Mouse (Mus musculus) midbrain, embryonic 15.5 days (tissue): ENCODE measurements around the gene Gnb4. TPM values are rescaled to one million over a fixed set of nuclear protein-coding genes. Genes with fewer than 3 reads are reported as not detected.

ENCODE experiments used
- ATAC-seq: fragments of 200-750 bp; cut with Nextera tagmentation; replicated peaks from 2 replicates; pipeline ENCODE4 v1.8.0; 2017; ENCODE audit warnings: moderate TSS enrichment
- H3K27ac ChIP-seq: fragments of 300-500 bp; sonication (generic); 2 replicates; pipeline ENCODE4 v1.5.1; 2015; ENCODE audit warnings: mild to moderate bottlenecking, inconsistent platforms
- H3K27me3 ChIP-seq: fragments of 300-500 bp; sonication (generic); replicated peaks from 2 replicates; pipeline ENCODE4 v1.6.1; 2015; ENCODE audit warnings: inconsistent platforms
- H3K36me3 ChIP-seq: fragments of 300-500 bp; sonication (generic); replicated peaks from 2 replicates; pipeline ENCODE4 v1.6.1; 2015; ENCODE audit warnings: inconsistent platforms
- H3K4me1 ChIP-seq: fragments of 300-500 bp; sonication (generic); 2 replicates; pipeline ENCODE4 v1.6.1; 2015; ENCODE audit warnings: inconsistent platforms
- H3K4me2 ChIP-seq: fragments of 300-500 bp; sonication (generic); 2 replicates; pipeline ENCODE4 v1.6.1; 2015; ENCODE audit warnings: inconsistent platforms, mild to moderate bottlenecking, moderate library complexity
- H3K4me3 ChIP-seq: fragments of 300-500 bp; sonication (generic); 2 replicates; pipeline ENCODE4 v1.5.1; 2015; ENCODE audit warnings: mild to moderate bottlenecking, inconsistent platforms
- H3K9ac ChIP-seq: fragments of 300-500 bp; sonication (generic); 2 replicates; pipeline ENCODE4 v1.6.1; 2015; ENCODE audit warnings: mild to moderate bottlenecking, inconsistent platforms
- H3K9me3 ChIP-seq: fragments of 300-500 bp; sonication (generic); 2 replicates; pipeline ENCODE4 v1.6.1; 2016; ENCODE audit warnings: inconsistent platforms
- WGBS: fragments of 180-500 bp; shearing (Covaris S2); methylation state at CpG from one replicate; pipeline ENCODE4 v1.1.7; 2015; ENCODE audit warnings: mixed read lengths; 5-methylcytosine and 5-hydroxymethylcytosine counted together
- polyA plus RNA-seq: library from polyadenylated mRNA; unstranded; fragments of >200 nt; fragmentation: Nextera tagmentation; extraction: Ambion mirVana; gene quantifications from 2 replicates; pipeline ENCODE4 v1.2.1, GENCODE M21; 2015

Gnb4 gene
- polyA plus RNA-seq: 86.4 and 90.4 TPM in 2 replicates

- Histone ChIP-seq H3K27ac (peak within 1 kb of the TSS; percentile 77), H3K9me3 (no peaks in the 10 kb centered on the region), H3K4me2 (peak within 1 kb of the TSS; percentile 56), H3K4me1 (peaks cover 10% of the 10 kb centered on the region), H3K9ac (peak within 1 kb of the TSS; percentile 65), H3K4me3 (peak within 1 kb of the TSS; percentile 71), H3K36me3 (no peaks in the 10 kb centered on the region), H3K27me3 (no peaks in the 10 kb centered on the region)
- ATAC-seq: peak; percentile 94
- WGBS: under 1% methylated on average over 50 of the region's 83 CpGs
These were observed at the start of gene Gnb4 for GRCm38 (mm10) chr3:32616331-32617052. Gene Gnb4 (minus strand): TSS chr3:32616585.

DNA sequence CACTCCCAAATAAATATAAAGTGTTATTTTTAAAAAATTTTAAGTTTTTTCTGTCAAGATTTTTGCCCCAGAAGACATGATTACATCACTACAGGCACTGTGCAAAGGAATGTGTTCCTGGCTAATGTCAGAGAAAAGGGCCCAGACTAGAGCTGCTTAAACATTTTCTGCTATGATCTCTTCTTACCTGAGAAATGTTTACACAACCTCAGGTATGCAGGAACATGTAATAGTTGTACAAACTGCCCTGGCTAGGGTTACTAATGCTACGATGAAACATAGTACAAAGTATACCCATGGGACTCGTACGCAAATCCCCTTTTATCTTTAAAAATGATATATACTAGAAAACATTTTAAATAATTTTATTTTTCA, 45.2 kb upstream of the Gnb4 start:
- Histone ChIP-seq H3K27me3 (no peaks in the 10 kb centered on the region), H3K4me2 (no peak overlapping the region), H3K4me1 (no peaks in the 10 kb centered on the region), H3K4me3 (no peak overlapping the region), H3K27ac (no peak overlapping the region), H3K36me3 (no peaks in the 10 kb centered on the region), H3K9ac (no peak overlapping the region), H3K9me3 (no peaks in the 10 kb centered on the region)
- WGBS: 95% methylated on average over 3 of the region's 3 CpGs
- no peak for ATAC-seq

GRCm38 (mm10) chr3:32660831-32661555, 44.6 kb upstream of the Gnb4 start:
- H3K27me3 ChIP-seq: no peaks in the 10 kb centered on the region
- no peaks in the 10 kb centered on the region for H3K9me3 ChIP-seq
- 76% methylated on average over 8 of the region's 8 CpGs for WGBS
- no peak overlapping the region for H3K4me2 ChIP-seq
- ATAC-seq: no peak
- H3K4me3 ChIP-seq: no peak overlapping the region
- H3K36me3 ChIP-seq: no peaks in the 10 kb centered on the region
- no peaks in the 10 kb centered on the region for H3K4me1 ChIP-seq
- H3K9ac ChIP-seq: no peak overlapping the region
- no peak overlapping the region for H3K27ac ChIP-seq

DNA sequence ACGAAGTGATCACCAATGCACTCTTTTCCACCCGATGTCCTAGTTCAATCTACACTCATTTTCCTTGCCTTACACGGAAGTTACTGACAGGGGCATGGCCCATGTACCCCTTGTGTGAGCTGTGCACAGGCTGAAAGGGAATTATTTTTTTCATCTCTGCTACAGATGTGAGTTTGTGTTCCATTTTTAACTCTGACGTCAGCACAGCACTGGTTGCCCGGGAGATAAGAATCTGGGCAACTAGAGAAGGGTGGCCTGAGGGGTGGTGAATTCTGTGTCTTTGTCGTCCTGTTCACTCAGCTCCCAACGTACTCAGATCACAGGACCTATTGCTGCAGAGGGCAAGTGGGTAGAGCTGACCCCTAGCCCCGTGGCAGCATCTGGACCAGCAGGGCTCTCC, 43.9 kb upstream of the Gnb4 start:
- 52% methylated on average over 8 of the region's 8 CpGs for WGBS
- ATAC-seq: peak; percentile 48; the same call in 1 of the 2 replicates
- no peak overlapping the region for H3K9ac ChIP-seq

DNA sequence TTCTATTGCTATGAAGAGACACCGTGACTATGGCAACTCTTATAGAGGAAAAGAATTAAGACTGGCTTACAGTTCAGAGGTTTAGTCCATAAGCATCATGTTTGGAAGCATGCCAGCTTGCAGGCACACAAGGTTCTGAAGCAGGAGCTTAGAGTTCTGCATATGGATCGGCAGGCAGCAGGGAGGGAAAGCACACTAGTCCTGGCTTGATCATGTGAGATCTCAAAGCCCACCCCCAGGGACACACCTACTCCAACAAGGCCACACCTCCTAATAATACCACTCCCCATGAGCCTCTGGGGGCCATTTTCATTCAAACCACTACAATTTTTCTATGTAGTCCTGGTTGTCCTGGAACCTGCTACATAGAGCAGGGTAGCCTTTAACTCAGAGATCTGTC, 43.1 kb upstream of the Gnb4 start:
- WGBS: 84% methylated on average over 2 of the region's 2 CpGs
- no peaks in the 10 kb centered on the region for H3K9me3 ChIP-seq

More for the DNA sequence above, 43.9 kb upstream of the Gnb4 start:
- Histone ChIP-seq H3K4me1 (no peaks in the 10 kb centered on the region), H3K27me3 (no peaks in the 10 kb centered on the region), H3K4me2 (no peak overlapping the region), H3K27ac (no peak overlapping the region), H3K4me3 (no peak overlapping the region), H3K9me3 (no peaks in the 10 kb centered on the region), H3K36me3 (no peaks in the 10 kb centered on the region)

DNA sequence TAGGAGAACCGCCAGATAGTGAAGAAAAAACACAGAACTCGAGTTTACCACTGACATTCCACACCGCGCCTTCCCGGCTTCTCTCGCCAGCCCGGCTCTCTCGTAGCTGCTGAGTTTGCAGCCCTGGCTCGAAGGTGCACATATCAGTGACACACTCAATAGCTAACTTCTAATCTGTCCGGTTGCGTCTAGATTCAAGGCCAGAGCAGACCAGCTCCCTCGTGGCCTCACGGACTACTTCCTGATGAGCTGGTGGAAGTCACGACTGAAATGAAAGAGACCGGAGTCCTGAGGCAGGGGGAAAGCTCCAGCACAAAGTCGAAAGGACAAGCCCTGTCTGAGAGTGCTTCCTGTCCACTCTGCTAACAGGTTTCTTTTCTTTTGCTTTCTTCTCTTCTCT, 42.4 kb upstream of the Gnb4 start:
- no peak overlapping the region for H3K9ac ChIP-seq
- ATAC-seq: no peak
- no peak overlapping the region for H3K4me2 ChIP-seq
- no peaks in the 10 kb centered on the region for H3K9me3 ChIP-seq
- H3K36me3 ChIP-seq: no peaks in the 10 kb centered on the region
- no peaks in the 10 kb centered on the region for H3K27me3 ChIP-seq
- no peak overlapping the region for H3K27ac ChIP-seq
- H3K4me1 ChIP-seq: no peaks in the 10 kb centered on the region
- H3K4me3 ChIP-seq: no peak overlapping the region
- WGBS: 89% methylated on average over 16 of the region's 16 CpGs

More for the DNA sequence above, 43.1 kb upstream of the Gnb4 start:
- no peak overlapping the region for H3K4me3 ChIP-seq
- no peak overlapping the region for H3K27ac ChIP-seq
- H3K36me3 ChIP-seq: no peaks in the 10 kb centered on the region
- H3K27me3 ChIP-seq: no peaks in the 10 kb centered on the region
- ATAC-seq: no peak
- H3K4me2 ChIP-seq: no peak overlapping the region
- no peak overlapping the region for H3K9ac ChIP-seq
- H3K4me1 ChIP-seq: no peaks in the 10 kb centered on the region

- 78% methylated on average over 7 of the region's 7 CpGs for WGBS
- no peak overlapping the region for H3K4me3 ChIP-seq
- H3K36me3 ChIP-seq: no peaks in the 10 kb centered on the region
These were observed 42.0 kb upstream of the Gnb4 start for GRCm38 (mm10) chr3:32658401-32658800.

DNA sequence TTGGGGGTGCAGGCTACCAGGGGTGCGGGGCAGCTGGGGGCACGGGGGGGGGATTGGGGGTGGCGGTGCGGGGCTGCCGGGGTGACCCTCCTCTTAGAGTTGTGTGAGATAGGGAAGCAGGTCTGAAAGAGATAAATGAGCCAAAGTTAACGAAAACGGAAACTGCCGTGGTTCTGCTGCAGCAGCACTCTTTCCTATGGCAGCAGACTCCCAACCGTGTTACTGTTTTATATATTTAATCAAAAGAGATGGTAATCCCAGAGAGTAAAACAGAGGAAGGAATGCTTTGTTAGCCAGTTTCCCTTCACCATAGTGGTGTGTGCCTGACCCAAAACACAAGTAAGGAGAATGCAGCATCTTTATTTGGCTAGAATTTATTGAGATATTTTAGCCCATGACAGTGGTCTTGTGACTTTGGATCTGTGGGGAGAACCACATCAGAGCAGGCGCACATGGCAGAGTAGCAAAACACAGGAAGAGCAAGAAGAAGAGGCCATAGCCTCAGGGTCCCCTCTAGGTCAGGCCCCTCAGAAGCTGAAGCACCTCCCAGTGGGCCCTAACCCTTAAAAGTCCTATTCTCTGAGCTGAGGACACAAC, 40.1 kb upstream of the Gnb4 start:
- Histone ChIP-seq H3K27ac (no peak overlapping the region), H3K4me2 (no peak overlapping the region)

More at GRCm38 (mm10) chr3:32658401-32658800, 42.0 kb upstream of the Gnb4 start:
- Histone ChIP-seq H3K27me3 (no peaks in the 10 kb centered on the region), H3K27ac (no peak overlapping the region), H3K9ac (no peak overlapping the region), H3K9me3 (no peaks in the 10 kb centered on the region), H3K4me2 (no peak overlapping the region), H3K4me1 (no peaks in the 10 kb centered on the region)
- no peak for ATAC-seq

GRCm38 (mm10) chr3:32655994-32656393, 39.6 kb upstream of the Gnb4 start:
- WGBS: 86% methylated on average over 4 of the region's 4 CpGs
- Histone ChIP-seq H3K36me3 (no peaks in the 10 kb centered on the region), H3K27ac (no peak overlapping the region), H3K9ac (no peak overlapping the region), H3K4me1 (no peaks in the 10 kb centered on the region), H3K27me3 (no peaks in the 10 kb centered on the region), H3K9me3 (0 out of 2 replicates have a peak, but pooled peaks cover 3% of the 10 kb centered on the region), H3K4me3 (no peak overlapping the region), H3K4me2 (no peak overlapping the region)
- no peak for ATAC-seq

More for the DNA sequence above, 40.1 kb upstream of the Gnb4 start:
- H3K9me3 ChIP-seq: 0 out of 2 replicates have a peak, but pooled peaks cover 3% of the 10 kb centered on the region
- no peaks in the 10 kb centered on the region for H3K36me3 ChIP-seq
- no peaks in the 10 kb centered on the region for H3K4me1 ChIP-seq
- no peak overlapping the region for H3K4me3 ChIP-seq
- 86% methylated on average over 10 of the region's 10 CpGs for WGBS
- no peaks in the 10 kb centered on the region for H3K27me3 ChIP-seq
- no peak for ATAC-seq
- no peak overlapping the region for H3K9ac ChIP-seq

DNA sequence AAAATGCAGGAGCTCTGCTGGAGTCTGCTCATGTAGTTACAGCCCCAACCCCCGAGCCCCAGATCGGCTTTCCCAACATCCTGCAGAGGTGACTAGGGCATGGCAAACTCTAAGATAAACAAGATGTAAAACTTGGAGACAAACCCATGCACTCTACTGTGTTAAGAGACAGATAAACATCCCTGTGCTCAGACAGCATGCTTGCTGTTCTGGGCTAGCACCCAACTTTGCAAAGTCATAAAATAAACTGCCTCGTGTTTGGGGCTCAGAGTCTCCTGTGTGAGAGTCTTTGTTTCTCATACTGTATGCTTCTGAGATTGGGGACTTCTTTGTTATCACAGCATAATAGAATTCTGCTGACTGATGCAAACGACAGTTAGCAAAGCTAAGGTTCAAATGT, 36.4 kb upstream of the Gnb4 start:
- no peak for ATAC-seq
- Histone ChIP-seq H3K27ac (no peak overlapping the region), H3K36me3 (no peaks in the 10 kb centered on the region), H3K9me3 (0 out of 2 replicates have a peak, but pooled peaks cover 3% of the 10 kb centered on the region), H3K4me2 (no peak overlapping the region), H3K4me3 (no peak overlapping the region), H3K27me3 (no peaks in the 10 kb centered on the region), H3K9ac (no peak overlapping the region), H3K4me1 (no peaks in the 10 kb centered on the region)
- WGBS: 81% methylated on average over 4 of the region's 4 CpGs

DNA sequence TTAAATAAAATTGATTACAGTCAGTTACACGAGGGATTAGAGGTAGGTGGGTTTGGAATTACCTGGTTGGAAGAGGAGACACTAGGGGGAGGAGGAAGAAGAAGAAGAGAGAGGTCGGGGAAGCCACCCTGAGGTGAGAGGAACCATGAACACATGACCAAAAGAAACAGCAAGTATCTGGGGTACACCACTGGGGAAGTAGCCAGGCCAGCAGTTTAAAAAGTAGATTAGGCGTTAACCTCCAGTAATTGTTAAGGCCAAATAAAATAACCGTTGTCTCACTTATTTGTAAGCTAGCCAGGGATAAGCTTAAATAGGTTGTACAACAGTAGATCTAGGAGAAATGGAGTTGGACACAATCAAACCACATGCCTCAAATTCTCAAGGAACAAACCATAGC, 32.9 kb upstream of the Gnb4 start:
- no peak overlapping the region for H3K9ac ChIP-seq
- H3K4me2 ChIP-seq: no peak overlapping the region
- 0 out of 2 replicates have a peak, but pooled peaks cover 3% of the 10 kb centered on the region for H3K9me3 ChIP-seq
- H3K36me3 ChIP-seq: no peaks in the 10 kb centered on the region
- H3K4me1 ChIP-seq: no peaks in the 10 kb centered on the region
- H3K4me3 ChIP-seq: no peak overlapping the region
- 81% methylated on average over 4 of the region's 4 CpGs for WGBS
- no peaks in the 10 kb centered on the region for H3K27me3 ChIP-seq
- no peak for ATAC-seq
- H3K27ac ChIP-seq: no peak overlapping the region

DNA sequence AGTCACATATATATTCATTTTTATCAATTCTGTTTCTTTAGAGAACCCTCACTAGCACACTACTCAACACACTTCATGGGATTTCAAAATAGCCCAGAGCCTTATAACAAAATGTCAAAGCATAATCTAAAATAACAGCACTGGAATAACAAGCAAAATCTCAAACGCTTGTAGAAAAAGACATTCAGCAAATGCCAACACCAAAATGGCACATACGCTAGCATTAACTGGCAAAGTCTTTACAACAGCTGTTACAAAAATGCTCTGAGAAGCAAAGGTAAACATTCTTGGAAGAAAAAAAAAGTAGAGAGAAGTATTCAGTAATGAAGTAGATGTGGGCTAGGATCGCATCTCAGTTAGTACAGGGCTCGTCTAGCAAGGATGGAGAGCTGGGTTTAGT, 30.5 kb upstream of the Gnb4 start:
- Histone ChIP-seq H3K9me3 (0 out of 2 replicates have a peak, but pooled peaks cover 1% of the 10 kb centered on the region), H3K27me3 (no peaks in the 10 kb centered on the region), H3K4me2 (no peak overlapping the region), H3K36me3 (no peaks in the 10 kb centered on the region), H3K9ac (no peak overlapping the region), H3K27ac (no peak overlapping the region), H3K4me1 (no peaks in the 10 kb centered on the region), H3K4me3 (no peak overlapping the region)
- ATAC-seq: no peak
- 87% methylated on average over 4 of the region's 4 CpGs for WGBS
